Mouse (Mus musculus): ENCODE measurements around the gene Eif4a3. TPM values are rescaled to one million over a fixed set of nuclear protein-coding genes. Genes with fewer than 3 reads are reported as not detected.
"Not testable (repeated sequence)": the region's sequence is repeated elsewhere in the genome, so short reads cannot be mapped to it uniquely, and the experiment has no call there.

Eif4a3 gene
- polyA plus RNA-seq, 2 experiments: 95.8 to 160 TPM

DNA sequence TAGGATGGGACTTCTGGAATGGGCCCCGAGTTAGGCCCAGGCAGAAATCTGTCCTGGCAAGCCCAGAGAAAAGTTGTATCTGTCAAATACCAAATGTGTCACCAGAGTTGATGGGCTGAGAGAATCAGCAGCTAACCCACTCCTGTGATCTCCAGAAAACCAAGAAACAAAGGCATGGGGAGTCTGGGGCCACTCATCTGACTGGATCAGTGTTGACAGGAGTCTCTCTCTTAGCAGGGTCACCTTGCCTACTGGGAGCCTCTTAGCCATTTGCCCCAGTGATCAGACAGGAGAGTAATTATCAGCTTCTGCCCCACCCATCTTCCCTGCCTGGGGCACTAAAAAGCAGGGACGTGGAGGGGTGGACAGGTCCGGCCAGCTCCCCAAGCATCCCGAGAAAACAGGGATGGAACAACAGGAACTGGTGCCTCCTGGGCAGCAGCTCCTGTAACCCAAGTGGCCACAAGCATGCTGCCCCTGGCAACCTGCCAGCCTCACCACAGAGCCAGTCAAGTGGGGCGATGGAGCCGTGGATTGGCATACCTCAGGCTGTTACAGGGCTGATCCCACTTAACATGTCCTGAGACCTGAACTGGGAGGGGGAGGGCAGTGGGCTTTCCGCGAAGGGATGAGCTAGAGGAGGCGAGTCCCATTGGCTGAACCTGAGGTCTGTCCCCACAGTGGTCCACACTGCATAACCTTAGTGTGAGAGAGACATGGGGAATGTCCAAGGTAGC is 13.9 kb downstream of the Eif4a3 start:
- no peak overlapping the region for H3K4me3 ChIP-seq (ENCODE audit: insufficient read depth in 1 of 2, low read depth in 2 of 2, low read length in 2 of 2)
- H3K4me2 ChIP-seq (ENCODE audit: low read depth): no peak overlapping the region
- ATAC-seq (ENCODE audit: insufficient read depth): no peak; the same call in 1 of the 2 replicates
- H3K36me3 ChIP-seq (replicated peaks; ENCODE audit: control insufficient read depth, insufficient read depth, low read depth): peaks cover 38% of the 10 kb centered on the region
- 78% methylated on average over 9 of the region's 9 CpGs for WGBS (ENCODE audit: insufficient replicate concordance)
- H3K27ac ChIP-seq: no peak overlapping the region
- DNase-seq (ENCODE audit: low read depth in 3 of 3, low spot score in 3 of 3): no peak
- no peak overlapping the region for H3K9ac ChIP-seq (replicated peaks)
- TF ChIP-seq CTCF (IDR thresholded peaks at IDR 0.05; ENCODE audit: low read depth) (no peak), EP300 (IDR thresholded peaks at IDR 0.05; ENCODE audit: low read depth) (no peak)
- H3K9me3 ChIP-seq (ENCODE audit: control insufficient read depth, low read length): no peaks in the 10 kb centered on the region
- no peaks in the 10 kb centered on the region for H3K4me1 ChIP-seq (replicated peaks; ENCODE audit: control insufficient read depth in 2 of 2, insufficient read depth in 2 of 2, low read length in 1 of 2)
- H3K27me3 ChIP-seq (ENCODE audit: control insufficient read depth, insufficient read depth, low read length): no peaks in the 10 kb centered on the region

DNA sequence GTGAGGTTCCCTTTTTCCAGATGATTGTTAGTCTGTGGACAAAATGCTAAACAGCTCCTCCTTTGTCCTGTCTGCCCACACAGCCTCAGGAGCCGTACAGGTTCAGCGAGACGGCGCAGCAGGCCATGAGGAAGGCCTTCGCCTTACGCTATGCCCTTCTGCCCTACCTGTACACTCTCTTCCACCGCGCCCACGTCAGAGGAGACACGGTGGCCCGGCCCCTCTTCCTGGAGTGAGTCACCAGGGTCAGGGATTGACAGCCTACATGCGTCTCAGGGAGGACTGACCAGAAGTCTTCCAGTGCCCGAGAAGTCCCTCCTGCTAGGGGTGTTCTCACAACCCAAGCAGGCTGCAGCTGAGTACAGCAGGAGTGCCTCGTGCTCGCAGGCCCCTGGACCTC is 18.9 kb downstream of the Eif4a3 start:
- Histone ChIP-seq H3K27ac (no peak overlapping the region), H3K36me3 (replicated peaks; ENCODE audit: control insufficient read depth, insufficient read depth, low read depth) (no peaks in the 10 kb centered on the region), H3K9ac (replicated peaks) (no peak overlapping the region)

DNA sequence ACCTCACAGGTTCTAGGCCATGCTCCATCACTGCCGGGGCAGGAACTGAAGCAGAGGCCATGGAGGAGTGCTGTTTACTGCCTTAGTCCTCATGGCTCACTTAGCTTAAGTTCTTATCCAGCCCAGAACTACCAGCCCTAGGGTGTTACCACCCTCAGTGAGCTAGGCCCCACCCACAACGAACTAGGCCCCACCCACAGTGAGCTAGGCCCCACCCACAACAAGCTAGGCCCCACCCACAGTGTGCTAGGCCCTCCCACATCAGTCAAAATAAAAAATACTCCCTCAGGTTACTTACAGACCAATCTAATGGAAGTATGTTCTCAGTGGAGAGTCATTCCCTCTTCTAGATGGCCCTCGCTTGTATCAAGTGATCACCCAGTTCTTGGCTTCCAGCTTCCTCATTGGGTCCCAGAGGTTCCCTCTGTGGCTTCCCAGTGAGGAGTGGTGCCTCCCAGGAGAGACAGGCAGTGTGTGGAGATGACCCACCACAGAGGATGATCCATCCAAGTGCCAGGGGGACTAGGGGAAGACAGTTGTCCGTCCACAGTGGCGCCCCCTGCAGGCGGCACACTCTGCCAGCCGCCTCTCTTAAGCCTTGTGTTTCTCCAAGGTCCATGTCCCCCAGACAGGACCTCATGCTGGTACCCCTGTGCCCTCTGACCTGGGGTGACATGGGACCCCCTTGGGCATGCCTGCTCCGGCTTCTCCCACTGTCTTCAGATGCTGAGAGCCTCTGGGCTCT is 26.5 kb downstream of the Eif4a3 start:
- WGBS (ENCODE audit: insufficient replicate concordance): 76% methylated on average over 8 of the region's 8 CpGs
- H3K27me3 ChIP-seq (ENCODE audit: control insufficient read depth, insufficient read depth, low read length): no peaks in the 10 kb centered on the region
- no peaks in the 10 kb centered on the region for H3K9me3 ChIP-seq (ENCODE audit: control insufficient read depth, low read length)
- no peak overlapping the region for H3K4me2 ChIP-seq (ENCODE audit: low read depth)
- ATAC-seq (ENCODE audit: insufficient read depth) (no peak), DNase-seq (ENCODE audit: low read depth in 3 of 3, low spot score in 3 of 3) (no peak)
- H3K4me1 ChIP-seq (replicated peaks; ENCODE audit: control insufficient read depth in 2 of 2, insufficient read depth in 2 of 2, low read length in 1 of 2): peaks cover 0 to 6% of the 10 kb centered on the region in 2 experiments; a peak in 2 of 4 replicates
- H3K9ac ChIP-seq (replicated peaks): no peak overlapping the region
- H3K4me3 ChIP-seq (ENCODE audit: insufficient read depth in 1 of 2, low read depth in 2 of 2, low read length in 2 of 2): no peak overlapping the region
- H3K36me3 ChIP-seq (replicated peaks; ENCODE audit: control insufficient read depth, insufficient read depth, low read depth): no peaks in the 10 kb centered on the region; the same call in 1 of the 2 replicates
- H3K27ac ChIP-seq: no peak overlapping the region
- no peak for TF ChIP-seq EP300 (IDR thresholded peaks at IDR 0.05; ENCODE audit: low read depth)
- TF ChIP-seq CTCF (IDR thresholded peaks at IDR 0.05; ENCODE audit: low read depth): peak; percentile 71

More for the DNA sequence above, 18.9 kb downstream of the Eif4a3 start:
- Histone ChIP-seq H3K9me3 (ENCODE audit: control insufficient read depth, low read length) (no peaks in the 10 kb centered on the region), H3K27me3 (ENCODE audit: control insufficient read depth, insufficient read depth, low read length) (no peaks in the 10 kb centered on the region), H3K4me3 (ENCODE audit: insufficient read depth in 1 of 2, low read depth in 2 of 2, low read length in 2 of 2) (no peak overlapping the region), H3K4me1 (replicated peaks; ENCODE audit: control insufficient read depth in 2 of 2, insufficient read depth in 2 of 2, low read length in 1 of 2) (no peaks in the 10 kb centered on the region), H3K4me2 (ENCODE audit: low read depth) (no peak overlapping the region)
- ATAC-seq (ENCODE audit: insufficient read depth) (no peak), DNase-seq (ENCODE audit: low read depth in 3 of 3, low spot score in 3 of 3) (no peak)
- 75% methylated on average over 15 of the region's 15 CpGs for WGBS (ENCODE audit: insufficient replicate concordance)
- TF ChIP-seq EP300 (IDR thresholded peaks at IDR 0.05; ENCODE audit: low read depth): no peak

DNA sequence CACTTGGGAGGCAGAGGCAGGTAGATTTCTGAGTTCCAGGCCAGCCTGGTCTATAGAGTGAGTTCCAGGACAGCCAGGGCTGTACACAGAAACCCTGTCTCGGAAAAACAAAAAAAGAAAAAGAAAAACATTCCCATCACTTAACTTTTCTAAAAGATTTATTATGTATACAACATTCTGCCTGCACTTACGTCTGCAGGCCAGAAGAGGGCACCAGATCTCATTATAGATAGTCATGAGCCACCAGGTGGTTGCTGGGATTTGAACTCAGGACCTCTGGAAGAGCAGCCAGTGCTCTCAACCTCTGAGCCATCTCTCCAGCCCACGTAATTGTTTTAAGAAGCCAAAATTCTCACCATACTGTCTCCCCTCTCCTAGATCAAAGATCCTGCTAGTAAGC is 27.4 kb downstream of the Eif4a3 start:
- not testable (repeated sequence) for H3K4me1 ChIP-seq (replicated peaks; ENCODE audit: control insufficient read depth in 2 of 2, insufficient read depth in 2 of 2, low read length in 1 of 2); DNase-seq (ENCODE audit: low read depth in 3 of 3, low spot score in 3 of 3); H3K27ac ChIP-seq; H3K4me2 ChIP-seq (ENCODE audit: low read depth); H3K27me3 ChIP-seq (ENCODE audit: control insufficient read depth, insufficient read depth, low read length); H3K4me3 ChIP-seq (ENCODE audit: insufficient read depth in 1 of 2, low read depth in 2 of 2, low read length in 2 of 2); H3K36me3 ChIP-seq (replicated peaks; ENCODE audit: control insufficient read depth, insufficient read depth, low read depth); H3K9ac ChIP-seq (replicated peaks); H3K9me3 ChIP-seq (ENCODE audit: control insufficient read depth, low read length); ATAC-seq (ENCODE audit: insufficient read depth)
- TF ChIP-seq CTCF (IDR thresholded peaks at IDR 0.05; ENCODE audit: low read depth): peak; percentile 65
- WGBS (ENCODE audit: insufficient replicate concordance): 45% methylated on average over 3 of the region's 3 CpGs

DNA sequence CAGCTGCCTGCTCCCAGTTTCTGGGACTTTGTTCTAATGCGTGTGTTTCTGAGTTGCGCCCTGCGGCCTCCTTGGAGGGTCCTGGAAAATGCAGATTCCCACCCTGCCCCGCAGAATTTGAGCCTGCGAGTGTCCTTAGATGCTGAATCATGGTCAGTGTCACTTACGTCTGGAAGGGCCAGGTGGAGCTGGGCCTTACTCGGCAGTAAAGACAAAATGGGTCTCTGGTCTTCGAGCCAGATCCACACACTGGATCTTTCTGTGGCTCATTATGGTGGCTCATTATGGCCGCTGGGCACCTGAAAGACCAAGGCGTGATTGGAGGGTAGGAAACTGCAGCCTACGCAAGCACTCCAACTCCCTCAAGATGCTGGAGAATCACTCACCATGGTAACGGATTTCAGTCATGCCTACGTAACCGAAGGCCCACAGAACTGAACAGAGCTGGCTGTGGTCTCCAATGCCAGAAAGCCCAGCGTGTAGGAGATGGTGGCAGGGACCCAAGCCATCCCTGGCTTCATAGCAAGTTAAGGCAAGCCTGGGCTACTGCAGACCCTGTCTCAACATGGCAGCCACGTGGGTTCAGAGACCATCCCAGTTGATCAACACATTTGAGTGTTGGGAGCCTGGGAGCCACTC is 31.2 kb downstream of the Eif4a3 start:
- H3K4me2 ChIP-seq (ENCODE audit: low read depth): peak overlapping the region; percentile 65
- TF ChIP-seq CTCF (IDR thresholded peaks at IDR 0.05; ENCODE audit: low read depth): no peak
- DNase-seq (ENCODE audit: low read depth in 3 of 3, low spot score in 3 of 3): no peak
- H3K9me3 ChIP-seq (ENCODE audit: control insufficient read depth, low read length): no peaks in the 10 kb centered on the region
- ATAC-seq (ENCODE audit: insufficient read depth): no peak
- no peaks in the 10 kb centered on the region for H3K27me3 ChIP-seq (ENCODE audit: control insufficient read depth, insufficient read depth, low read length)
- no peak overlapping the region; the same call in 1 of the 2 replicates for H3K9ac ChIP-seq (replicated peaks)
- peak overlapping the region; percentile 58 to 64 for H3K4me3 ChIP-seq (ENCODE audit: insufficient read depth in 1 of 2, low read depth in 2 of 2, low read length in 2 of 2)
- H3K4me1 ChIP-seq (replicated peaks; ENCODE audit: control insufficient read depth in 2 of 2, insufficient read depth in 2 of 2, low read length in 1 of 2): peaks cover 0 to 11% of the 10 kb centered on the region in 2 experiments; a peak in 2 of 4 replicates
- no peak overlapping the region for H3K27ac ChIP-seq
- 68% methylated on average over 16 of the region's 16 CpGs for WGBS (ENCODE audit: insufficient replicate concordance)
- H3K36me3 ChIP-seq (replicated peaks; ENCODE audit: control insufficient read depth, insufficient read depth, low read depth): no peaks in the 10 kb centered on the region
